Mouse (Mus musculus) ZHBTc4 (cell line): Measurements from ENCODE around the gene Satb2.

Experiments
- DNase-seq: peaks from one replicate; pipeline ENCODE4 v3.0.0-alpha.2; 2011; ENCODE audit warnings: low read depth, low spot score

Gene Satb2

DNA sequence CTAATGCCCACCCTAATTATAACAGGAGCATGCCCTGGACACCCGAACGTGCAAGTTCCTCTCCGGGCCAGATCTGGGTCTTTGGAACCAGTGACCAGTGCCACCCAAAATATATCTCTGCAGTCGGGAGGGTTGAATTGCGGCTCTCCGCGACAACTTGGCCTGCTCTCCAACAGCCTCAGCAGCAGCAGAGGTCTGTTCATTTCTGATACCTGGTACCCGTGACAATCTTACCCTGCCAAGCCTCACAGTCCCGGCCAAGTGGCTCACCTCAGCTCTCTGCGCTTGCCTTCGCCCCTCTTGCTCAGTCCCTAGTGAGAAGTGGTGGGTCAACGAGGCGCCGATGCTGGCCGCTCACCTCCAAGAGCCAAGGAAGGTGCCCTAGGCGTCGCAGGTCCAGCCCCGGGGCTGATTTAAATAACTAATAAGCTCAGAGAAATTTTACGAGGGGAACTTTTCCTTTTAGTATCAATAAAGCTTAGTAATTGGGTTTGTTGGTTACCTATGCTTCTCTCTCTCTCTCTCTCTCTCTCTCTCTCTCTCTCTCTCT, at the start of gene Satb2:
Gene Satb2 (minus strand): TSS at position 500 of the 550 bp plus-strand sequence.
- DNase-seq, result peak; percentile 32

DNA sequence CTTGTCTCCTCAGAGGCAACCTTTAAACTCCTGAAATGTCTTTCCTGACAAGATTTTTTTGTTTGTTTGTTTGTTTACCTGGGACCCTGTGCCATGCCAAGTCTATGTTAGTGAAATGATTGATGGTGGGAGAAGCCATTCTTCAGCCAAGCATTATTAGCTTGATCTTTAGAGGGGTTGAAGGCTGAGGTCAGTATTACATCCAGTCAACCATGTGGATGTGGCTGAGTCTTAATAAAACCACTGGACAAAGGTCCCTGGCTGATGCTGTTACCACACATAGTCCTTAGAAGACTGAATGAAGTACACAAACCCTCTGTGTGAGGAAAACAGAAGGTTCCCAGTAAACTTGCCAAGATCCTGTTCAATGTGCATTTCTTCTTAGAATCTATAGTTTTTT, 40.5 kb upstream of the Satb2 start:
- no peak for DNase-seq

DNA sequence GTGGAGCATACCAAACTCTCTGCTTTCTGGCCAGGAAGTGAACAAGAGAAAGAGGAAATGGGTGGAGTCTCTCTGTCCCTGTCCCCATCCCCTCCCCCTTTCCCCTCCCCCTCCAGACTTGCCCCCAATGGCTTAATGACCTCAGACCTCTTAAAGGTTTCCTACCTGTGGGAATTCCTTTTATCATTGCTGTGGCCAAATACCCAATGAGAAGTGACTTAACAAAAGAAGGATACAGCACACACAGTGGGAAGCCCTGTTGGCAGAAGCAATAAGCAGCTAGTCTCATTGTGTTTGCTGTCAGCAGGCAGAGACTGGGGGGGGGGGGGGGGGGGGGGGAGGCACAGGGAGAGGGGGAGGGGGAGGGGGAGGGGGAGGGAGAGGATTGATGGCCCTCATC, 35.4 kb upstream of the Satb2 start:
- DNase-seq, result peak; percentile 2

DNA sequence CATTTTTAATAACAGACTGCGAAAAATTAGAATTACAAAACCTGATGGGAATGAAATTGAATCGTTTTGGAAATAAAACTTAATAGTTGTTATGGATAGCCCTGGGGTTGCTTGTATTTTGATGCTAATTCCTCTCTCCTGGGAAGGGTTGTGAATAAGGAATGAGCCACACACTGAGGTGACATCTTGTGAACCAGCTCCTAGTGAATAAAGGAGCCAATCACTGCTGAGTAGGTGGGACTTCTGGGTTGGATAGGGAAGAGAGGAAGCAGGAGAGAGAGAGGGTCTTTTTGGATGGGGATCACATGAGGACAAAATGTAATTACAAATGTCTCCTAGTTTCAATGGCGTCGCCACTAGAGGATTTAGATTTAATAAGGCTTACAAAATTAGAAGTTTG, 30.7 kb upstream of the Satb2 start:
- DNase-seq, result no peak

DNA sequence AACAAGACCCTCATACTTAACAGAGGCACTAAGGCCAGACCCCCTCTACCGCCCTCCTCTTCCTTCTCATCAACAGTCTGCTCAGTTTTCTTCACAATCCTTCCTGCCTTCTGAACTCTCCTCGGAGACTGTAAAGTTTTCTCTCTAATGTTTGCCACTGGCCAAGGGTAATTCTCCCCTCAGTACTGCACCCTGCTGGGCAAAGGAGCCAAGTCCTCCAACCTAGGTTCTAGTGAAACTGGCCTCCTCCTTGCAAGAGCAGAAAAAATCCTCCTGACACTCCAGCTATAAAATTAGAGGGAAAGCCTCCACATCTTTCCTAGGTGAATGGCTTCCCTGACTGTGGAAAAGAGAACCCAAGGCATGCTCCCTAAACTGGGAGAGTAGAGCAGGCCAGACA, 16.6 kb upstream of the Satb2 start:
- peak; percentile 27 for DNase-seq

DNA sequence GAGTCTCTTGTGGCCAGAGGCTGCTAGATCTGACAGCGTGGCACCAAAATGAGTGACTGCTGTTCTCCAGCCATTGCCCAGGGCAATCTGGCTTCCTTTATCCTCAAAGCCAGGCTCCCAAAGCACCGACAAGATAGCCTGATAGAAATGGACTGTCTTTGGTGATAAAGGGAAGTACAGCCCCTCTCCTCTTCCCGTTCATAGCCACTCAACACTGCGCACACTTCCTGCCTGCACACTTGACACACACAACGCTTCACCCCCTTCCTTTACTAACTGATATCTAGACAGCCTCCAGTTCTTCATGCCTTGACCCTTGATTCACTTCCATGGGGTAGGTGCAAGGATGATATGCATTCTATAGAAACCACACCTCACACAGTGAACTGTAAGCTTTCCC, 13.9 kb upstream of the Satb2 start:
- no peak for DNase-seq

DNA sequence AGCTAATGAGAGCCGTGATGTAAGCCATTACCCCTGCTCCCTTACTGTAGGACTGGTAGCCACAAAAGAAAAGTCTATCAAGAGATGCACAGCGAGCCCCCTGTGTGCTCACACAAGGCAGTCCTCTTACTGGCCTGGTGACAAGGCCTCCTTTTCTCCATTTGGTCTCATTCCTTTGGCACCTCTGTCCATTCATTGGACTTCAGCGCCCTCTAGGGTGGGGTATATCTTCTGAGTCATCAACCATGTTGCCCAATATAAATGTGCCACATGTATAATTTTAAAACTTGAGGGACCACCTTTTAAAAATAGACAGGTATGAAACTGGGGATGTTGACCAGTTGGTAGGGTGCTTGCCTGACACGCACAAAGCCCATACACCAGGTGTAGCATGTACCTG, 13.2 kb upstream of the Satb2 start:
- peak; percentile 33 for DNase-seq

DNA sequence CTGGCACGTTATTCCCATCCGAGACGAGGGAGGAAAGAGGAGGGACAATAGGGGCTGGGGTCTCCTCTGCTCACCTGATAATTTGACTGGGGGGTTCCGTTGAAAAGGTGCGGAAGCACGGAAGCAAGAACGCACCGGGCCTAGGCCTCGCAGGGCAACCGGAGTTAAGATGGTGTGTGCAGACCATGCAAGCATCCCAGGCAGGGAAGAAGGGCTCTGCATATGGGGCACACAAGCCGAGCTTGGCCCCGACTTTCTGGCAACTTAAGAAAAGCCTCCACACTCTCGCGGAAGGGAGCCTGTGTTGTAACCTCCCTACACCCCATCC, 6.0 kb upstream of the Satb2 start:
- DNase-seq, result no peak

DNA sequence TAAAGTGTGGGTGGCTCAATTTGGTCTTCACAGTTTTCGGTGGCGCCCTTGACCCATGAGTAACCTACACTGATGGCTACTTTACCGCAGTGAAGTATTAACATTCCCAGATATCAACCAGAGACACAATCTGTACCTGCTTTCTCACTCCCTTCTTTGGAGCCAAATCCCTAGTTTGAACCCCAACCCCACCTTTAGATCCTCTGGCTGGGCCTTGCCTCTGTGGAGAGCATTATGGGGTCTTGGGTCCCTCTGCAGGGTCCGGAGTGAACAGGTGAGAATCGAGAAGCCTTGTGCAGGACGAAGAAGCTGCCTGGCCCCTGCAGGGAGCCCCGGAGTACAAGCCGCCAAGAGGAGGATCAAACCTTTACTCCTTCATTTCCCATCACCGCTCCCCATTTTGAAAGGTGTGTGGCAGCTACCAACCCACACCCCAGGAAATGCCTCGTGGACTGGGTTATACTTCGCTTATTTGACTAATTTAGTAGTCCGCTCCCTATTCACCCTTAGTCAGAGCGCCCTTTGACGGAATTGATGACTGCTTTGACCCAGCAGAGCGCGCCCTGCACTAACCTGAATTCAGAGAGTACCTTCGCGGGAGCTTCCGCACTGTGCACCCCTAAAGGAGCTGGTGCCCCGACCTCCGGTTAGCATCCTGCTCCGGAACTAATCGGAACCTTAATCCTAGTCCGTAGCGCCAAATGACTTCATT, 5.5 kb upstream of the Satb2 start:
- DNase-seq, result no peak

DNA sequence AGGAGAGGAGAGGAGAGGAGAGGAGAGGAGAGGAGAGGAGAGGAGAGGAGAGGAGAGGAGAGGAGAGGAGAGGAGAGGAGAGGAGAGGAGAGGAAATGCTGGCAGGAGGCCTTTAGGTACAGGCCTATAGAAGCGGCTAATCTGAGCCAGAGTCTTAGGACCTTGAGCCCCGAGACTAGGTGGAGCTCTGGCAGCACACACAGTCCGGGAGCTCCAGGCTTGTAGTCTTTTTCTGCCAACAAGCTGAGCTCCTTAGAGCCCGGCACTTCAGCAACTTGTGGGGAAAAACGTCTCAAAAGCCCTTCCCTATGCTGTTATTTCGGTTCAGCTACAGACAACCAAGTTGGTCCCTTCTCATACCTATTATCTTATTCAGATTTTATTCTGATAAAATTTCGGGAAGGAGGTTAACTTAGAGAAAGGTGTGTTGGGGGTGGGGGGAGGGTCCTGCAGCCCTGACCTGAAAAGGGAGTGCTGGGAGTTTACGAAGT, 4.7 kb upstream of the Satb2 start:
- DNase-seq, result no peak

DNA sequence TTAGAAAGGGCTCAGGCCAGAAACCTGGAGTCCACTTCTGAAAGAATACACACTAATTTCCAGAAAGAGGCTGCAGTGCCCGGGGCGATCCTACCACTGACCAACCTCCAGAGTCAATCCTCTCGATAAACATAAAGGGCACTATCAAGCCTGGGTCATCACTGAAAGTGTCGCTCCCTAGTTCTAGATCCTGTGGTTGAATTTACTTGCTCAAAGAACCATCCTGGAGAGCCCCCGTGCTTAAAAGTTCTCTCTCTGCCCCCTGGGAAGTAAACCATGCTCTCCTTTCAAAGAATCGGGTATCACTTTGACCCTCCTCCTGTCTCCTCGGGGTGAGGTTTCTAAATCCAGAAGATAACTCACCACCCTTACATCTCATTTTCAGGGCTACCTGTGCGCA, 4.2 kb upstream of the Satb2 start:
- no peak for DNase-seq

DNA sequence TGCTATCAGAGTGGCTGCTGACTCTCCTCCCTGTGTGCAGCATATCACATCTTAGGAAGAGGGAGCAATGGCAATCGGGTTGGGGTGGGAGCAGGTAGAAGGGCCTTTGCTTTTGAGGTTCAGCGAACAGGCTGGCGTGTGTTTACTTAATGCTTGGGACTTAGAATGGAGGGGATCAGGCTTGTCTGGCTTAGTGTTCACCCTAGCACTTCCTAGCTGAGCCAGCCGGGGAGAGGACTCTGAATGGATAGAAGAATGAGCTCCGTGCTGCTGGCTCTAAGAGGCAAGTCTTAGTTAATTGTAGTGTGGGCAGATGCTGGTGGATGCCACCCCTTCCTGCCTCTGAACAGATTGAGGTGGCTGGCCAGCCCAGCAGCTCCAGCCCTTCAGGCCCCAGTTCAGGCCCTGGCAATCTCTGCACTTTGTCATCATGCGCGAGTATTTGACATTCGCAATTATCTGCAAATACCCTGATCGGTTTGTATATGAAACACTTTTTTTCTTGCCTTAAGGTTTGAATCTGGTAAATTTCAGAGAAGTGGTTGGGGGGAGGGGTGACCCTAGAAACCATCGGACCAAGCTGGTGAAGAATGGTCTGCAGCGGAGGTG, 3.6 kb upstream of the Satb2 start:
- no peak for DNase-seq

DNA sequence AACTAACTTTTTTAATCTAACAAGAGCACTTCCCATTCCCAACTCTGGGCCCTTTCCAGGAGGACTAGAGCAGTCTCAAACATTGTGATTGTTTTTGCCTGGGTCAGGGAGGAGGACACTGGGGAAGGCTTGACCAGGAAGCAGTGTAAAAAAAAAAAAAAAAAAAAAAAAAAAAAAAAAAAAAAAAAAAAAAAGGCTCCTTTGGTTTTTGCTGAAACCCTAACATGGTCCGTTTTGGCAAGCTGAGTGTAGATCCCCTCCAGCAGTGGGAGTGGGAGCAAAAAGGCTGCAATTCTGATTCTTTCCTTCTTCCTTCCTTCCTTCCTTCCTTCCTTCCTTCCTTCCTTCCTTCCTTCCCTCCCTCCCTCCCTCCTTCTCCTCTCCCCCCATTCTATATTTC, 3.1 kb upstream of the Satb2 start:
- DNase-seq, result no peak

DNA sequence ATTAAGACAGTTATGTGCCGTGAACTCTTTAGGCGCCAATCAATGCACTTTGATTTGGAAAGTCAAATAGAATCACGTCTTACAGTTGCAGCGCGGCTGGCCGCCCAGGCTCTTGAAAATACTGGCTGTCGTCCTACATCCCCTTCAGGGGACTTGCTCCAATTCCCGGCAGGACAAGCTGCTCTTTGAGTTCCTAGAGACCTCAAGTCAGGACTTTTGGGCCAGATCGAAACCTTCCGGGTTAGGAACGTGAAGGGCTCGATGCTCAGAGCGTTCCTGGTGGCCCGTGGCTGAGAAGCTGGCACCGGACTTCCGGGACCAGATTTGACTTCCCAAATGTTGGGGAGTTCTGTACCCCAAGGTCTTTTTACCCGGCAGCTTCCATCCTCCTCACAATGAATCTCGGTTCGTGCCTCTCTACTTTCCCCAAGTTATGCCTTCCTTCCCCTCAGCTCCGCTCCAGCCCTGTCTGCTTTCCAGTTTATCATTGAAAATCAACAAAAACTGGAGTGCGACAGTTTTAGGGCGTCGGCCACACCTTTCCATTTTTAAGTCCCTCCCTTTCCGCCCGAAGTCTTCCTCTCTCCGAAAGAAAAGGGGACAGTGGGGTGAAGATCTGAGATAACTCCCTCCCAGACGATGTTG, 2.3 kb upstream of the Satb2 start:
- no peak for DNase-seq

DNA sequence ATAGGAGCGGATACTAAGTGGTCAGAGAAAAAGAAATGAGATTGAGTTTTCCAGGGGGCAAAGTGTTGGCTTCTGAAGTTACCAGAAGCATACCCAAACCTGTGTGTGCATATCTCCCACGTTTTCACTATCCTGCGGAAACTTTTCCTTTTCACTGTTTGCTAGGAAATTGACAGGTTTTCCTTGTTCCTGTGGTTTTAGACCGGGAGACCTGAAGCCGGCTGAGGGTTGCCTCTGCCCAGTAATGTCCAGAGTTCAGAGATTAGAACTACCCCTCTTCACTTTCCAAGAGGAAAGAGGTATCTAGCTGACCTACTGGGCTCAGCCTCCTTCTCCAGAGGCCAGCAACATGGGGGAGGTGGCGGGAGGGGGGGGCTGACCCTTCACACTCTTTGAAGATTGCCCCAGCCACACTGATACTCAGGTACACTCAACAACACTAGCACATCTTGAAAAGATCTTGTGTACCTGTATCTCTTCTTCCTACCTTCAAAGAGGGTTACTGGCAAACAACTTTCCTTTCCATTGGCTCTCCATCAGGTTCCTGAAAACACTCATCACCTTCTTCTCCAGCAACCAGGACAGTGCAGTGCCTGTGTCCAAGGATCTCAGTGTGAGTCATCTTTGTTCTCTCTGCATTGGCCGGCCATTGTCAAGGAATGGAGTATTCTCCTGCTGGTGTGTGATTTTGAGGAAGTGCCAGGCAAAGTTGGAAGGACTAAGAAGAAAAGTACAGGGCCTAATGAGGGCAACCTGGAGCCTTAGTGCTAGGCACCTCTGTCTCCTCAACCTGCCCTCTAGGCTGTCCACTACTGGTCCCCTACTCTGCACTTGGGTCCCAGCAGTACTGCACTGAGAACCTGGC, 1.3 kb upstream of the Satb2 start:
- no peak for DNase-seq

DNA sequence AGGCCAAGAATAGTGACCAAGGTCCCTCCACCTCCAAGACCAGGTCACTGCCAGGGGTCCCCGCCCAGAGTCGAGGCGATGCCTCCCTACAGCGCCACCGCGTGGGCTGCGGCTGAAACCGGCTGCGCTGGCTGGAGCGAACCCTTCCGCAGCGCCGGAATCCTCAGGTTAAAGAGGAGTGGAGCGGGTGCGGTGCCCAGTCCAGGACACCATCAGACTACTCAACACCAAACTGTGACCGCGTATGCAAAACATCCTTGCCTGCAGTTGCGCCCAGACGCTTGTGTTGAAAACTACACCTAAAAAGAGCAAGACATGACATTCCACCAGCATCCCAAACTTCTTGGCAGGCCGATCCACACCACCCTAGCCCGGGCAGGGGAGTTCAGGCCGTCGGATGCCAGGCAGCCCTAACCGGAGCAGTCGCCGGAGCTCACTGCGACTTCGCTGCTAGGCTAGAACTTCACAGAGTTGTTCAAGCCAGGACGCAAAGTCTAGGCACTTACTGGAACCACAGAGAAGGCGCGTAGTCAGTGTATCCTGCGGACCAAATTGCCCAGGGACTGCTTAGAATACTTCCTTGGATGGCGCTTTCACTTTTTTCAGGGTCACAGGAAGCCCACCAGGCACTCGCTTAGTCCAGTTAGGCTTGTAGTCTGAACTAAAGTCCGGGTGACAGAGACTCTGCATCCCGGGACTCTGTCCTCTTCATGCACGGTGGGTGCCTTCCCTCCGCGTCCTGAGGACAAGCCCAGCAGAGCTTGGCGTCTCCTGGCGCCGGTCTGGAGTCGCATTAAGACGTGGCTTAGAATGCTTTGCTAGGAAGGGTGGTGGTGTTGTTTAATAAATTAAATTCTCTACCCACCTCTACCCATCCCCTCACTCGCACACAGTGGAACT, 999 bp downstream of the Satb2 start:
- DNase-seq, result peak; percentile 86

DNA sequence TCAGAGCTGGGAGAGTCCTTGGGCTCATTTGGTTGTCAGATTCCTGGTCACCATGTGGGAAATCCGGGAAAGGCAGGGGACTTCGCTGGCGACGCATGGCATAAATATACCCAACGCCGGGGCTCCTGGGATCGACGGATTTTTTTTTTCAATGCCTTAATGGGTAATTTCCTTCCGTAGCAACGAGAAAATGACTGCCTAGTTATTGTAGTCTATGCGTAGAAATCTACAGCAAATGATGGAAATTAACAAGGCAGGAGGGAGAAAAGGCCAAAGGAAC, 1.7 kb downstream of the Satb2 start:
- DNase-seq, result no peak

DNA sequence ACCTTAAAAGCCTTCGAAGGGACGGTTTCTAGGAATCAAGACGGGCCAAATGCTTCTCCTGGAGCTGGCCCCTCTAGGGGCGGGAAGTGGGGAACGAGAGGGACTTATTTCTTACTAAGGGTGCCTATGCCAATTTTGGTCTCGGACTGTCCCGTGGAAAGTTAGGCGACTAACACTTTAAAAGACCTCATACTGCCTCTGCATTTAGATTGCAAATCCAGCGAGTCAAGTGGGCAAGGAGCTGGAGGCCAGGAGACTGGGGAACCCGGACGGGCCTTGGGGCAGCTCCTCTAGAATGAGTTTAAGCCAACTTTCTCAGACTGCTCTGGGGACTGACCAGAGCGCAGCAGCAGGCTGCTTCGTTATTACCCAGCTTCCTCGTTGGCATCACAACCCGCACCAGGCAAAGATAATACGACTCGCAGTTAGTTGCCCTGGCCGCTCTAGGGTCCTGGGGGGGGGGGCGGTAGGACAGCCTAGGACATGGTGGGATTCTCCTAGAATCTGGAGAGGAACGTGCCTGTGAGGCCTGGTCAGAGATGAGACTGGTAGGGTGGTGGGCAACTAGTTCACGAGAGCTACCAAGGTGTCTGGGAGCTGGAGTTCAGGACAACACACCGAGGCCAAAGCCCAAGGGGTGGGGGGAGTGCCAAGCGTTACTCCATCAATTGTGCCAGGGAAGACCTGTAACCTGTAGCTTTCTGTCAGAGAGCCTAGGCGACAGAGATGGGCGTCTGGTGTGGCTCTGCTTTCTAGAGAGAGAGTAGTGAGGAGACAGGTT, 2.2 kb downstream of the Satb2 start:
- DNase-seq, result peak; percentile 30

DNA sequence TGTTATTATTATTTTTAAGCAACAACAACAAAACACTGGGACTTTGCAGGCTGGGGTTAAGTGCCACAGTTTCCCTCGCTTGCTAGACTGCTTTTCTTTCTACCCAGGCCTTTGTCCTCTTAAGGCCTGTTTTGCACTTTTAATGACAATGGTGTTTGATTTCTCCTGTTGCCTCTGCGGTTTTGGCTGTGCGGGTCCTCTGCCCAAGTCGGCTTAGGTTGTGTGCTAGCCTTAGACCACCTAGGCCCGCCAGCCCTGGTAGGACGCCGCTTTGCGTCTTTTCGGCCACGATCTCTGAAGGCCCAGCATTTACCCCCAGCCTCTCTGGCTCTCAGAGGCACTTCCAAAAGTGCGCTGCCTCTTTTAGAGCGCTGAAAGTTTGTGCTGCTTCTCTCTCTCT, 2.9 kb downstream of the Satb2 start:
- peak; percentile 51 for DNase-seq

DNA sequence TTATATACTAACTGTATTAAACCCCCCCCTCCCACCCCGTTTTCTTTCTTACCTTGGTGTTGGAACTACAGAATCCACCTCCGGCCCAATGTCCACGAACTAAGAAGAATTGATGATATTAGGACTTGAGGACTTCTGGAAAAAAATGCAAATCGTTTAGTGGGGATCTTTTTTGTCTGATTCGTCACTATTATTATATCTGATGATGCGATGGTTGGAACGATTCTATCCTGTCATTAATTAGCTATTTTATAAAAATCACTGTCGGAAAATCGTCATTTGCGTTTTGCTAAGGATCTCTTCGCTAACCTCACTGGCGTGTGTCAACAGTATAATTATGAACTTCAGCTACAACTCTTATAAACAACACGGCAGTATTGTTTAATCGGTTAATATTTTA, 4.3 kb downstream of the Satb2 start:
- DNase-seq, result no peak
